Mouse (Mus musculus) lung, adult 18-20 months (tissue): ENCODE measurements at regions not wholly inside any gene's neighbourhood (a gene's known extent, or its start where the extent isn't known, plus 50 kb on each side); places are given as distances from the start of the nearest gene placed in this dataset.

Source experiments
- DNase-seq, 2 experiments: peaks; one replicate each; pipeline ENCODE4 v3.0.0; 2022; ENCODE audit warnings: mixed read lengths in 2 of 2

GRCm38 (mm10) chr5:118428323-118429095 is 132.0 kb upstream of the Med13l start:
- no peak for DNase-seq

DNA sequence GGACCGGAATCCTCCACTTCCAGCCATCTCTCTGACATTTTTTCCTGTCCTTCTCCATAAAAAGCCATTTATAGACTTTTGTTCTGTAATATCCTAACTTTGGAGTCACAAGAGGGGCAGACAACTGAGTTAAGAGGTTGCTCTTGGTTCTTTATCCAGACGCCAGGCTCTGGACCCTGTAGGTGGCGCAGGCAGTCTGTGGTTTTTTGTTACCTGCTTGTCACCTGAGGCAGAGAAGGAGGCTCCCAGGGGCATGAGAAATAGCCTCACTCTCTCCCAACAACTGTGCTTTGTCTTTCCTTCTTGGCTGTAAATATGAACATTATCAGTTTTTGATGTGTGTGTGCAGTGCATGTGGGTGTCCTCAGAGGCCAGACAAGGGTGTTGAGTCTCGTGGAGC is 126.9 kb upstream of the Med13l start:
- DNase-seq: no peak

DNA sequence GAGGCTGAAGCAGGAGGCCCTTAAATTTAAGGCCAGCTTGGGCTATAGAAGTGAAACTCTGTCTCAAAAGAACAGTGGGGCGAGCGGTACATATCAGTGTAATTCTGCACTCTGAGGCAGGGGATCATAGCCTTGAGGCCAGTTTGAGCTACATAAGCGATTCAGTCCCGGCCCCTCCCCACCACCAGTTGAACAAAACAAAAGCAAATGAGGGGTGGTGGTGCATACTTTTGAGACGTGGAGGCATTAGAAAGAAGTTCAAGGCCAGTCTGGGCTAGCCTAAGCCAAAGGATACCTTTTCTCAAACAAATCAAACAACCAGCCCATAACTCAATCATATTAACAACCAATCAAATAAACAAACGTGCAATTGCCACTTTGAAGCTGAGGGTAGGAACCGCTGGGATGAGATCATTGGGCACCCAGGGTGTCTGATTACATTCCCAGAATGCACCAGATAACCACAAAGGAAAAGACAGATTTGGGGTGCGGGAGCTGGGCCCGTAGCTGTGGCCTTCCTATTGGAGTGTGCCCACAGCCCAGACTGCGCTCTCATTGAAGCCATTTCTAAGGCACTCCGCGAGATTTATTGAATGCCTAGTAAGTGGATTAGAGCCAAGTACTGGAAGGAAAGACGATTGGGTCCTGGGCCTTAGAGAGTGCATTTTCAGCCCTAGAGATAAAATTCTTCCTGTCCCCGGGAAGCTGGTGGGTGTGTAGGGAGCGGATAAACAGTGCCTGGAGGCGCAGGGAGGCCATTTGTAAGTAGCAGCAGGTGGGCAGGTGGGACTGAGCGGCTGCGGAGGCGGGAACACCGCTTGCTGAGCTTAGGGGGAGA is 125.5 kb upstream of the Med13l start:
- no peak for DNase-seq

GRCm38 (mm10) chr5:118435556-118435950 is 124.9 kb upstream of the Med13l start:
- DNase-seq: no peak

DNA sequence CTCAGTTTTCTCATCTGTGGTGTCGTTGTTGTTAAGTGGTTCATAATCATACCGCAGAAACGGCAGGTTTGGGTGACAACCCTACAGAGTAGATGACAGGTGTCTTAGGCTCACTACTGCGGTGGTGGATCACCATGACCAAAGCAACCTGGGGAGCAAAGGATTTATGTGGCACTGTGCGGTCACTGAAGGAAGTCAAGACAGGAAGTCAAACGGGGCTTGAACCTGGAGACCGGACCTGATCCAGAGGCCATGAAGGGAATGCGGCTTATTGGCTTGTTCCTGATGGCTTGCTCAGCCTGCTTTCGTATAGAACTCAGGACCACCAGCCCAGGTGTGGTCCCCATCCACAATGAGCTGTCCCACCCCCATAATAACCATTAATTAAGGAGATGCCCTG is 124.4 kb upstream of the Med13l start:
- DNase-seq: no peak

DNA sequence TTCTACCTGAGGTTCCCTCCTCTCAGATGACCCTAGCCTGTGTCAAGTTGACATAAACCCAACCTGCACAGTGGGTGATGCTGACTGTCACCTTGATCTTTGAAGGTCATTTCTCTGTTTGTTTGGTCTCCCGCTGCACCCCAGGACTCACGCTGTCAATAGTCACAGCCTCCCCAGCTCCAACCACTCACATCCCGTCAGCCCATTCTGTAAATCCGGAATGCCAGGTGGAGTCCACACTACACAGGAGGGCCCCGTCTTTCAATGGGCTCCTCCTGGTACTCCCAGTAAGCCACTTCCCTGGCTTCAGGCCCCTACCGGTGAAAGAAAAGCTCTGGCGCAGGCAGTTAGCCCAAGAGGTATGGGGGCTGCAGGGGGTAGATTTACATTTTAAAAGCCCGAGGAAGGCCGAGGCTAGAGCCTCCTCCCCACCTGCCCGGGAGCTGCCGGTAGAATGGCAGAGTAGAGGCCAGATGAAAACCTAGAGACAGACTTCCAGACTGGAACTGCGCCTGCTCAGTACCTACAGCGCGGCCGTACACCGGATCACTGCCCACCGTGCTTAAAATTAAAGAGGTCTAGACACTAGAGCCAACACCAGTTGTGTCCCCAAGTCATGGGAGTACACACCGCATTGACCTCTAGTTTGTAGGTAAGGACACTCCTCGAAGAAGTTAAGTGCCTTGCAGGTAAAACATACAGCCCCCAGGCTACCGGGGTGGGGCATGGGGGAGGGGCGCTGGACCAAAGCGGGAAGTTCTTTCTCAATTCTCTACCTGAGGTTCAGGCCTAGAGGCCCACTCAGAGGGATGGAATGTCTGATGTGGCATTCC is 123.8 kb upstream of the Med13l start:
- no peak for DNase-seq

- no peak for DNase-seq
Measured at GRCm38 (mm10) chr5:118437307-118437610, 123.2 kb upstream of the Med13l start.

- no peak for DNase-seq
Measured at GRCm38 (mm10) chr5:118438016-118438415, 122.5 kb upstream of the Med13l start.

- no peak for DNase-seq
Measured at GRCm38 (mm10) chr5:118444538-118445251, 115.8 kb upstream of the Med13l start.

DNA sequence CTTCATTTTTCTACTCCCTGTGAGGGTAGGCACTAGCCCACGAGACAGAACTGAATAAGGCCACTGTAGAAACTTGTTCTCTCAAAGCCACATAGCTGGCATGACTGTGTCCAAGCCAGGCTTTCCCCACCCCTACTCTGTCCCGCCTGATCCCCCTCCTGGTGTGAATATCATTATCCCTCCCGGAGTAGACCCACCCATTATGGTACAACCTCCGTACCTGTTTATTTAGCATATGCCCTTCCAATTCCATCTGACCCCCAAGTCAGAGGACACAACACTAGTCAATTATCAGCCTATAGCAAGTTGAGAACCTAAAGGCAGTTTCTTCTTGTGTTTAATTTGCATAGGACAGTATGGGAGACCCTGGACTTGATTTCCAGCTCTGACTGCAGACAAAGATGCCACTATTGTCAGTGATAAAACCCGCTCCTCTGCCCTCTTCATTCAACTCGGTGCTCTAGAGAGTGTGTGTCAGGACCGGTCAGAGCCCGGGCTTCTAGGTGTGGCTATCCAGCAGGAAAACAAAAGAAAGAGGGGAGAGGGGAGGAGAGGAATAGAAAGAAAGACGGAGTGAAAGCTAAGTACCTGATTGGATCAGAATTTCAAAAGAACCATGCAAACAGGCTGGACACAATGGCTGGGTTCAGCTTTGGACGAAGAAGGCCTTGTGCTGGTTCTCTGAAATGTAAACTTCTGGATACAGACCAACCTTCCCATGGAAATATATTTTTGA is 115.1 kb upstream of the Med13l start:
- no peak for DNase-seq

DNA sequence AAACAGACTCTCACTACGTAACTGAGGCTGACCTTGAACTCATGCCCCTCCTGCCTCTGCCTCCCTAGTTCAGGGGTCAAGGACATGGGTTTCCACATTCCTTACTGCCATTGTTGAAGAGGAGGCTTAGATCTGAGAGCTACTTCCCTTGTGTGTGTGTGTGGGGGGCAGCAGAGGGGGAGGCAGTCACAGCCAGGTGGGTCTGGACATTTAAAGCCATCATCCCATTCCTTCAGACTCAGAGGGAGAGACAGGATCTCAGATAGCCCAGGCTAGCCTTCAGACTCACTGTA is 114.5 kb upstream of the Med13l start:
- DNase-seq: no peak

GRCm38 (mm10) chr5:118446878-118447277 is 113.6 kb upstream of the Med13l start:
- peak in 1 of 2 experiments; percentile 41 for DNase-seq

GRCm38 (mm10) chr5:118447366-118447765 is 113.1 kb upstream of the Med13l start:
- no peak for DNase-seq

DNA sequence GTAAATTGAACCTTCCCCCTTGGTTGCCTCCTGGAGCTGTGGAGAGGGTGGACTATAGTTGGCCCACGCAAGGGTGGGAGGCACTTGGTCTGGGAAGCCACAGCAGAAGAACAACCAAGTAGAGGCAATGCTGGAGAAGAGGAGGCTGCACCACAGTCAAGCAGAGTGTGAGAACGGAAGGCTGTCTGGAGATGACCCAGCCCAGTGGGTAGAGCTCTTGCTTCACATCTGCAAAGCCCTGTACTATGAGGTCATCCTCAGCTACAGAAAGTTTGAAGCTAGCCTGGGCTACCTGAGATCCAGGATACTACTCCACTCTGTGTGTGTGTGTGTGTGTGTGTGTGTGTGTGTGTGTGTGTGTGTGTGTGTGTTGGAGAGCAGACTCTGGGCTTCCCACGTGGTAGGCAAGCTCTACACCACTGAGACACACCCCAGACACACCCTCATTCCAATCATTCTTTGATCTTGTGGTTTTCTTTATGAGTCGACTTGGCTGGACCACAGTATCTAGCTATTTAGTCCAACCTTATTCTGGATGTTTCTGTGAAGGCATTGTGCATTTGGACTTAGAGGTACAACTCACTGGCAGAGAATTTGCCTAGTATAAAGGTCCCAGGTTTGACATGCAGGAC is 111.5 kb upstream of the Med13l start:
- DNase-seq: no peak

- no peak for DNase-seq
Measured at GRCm38 (mm10) chr5:118449893-118450292, 110.6 kb upstream of the Med13l start.

- DNase-seq: no peak
Measured at GRCm38 (mm10) chr5:118452052-118452451, 108.4 kb upstream of the Med13l start.

GRCm38 (mm10) chr5:118454096-118454495 is 106.4 kb upstream of the Med13l start:
- no peak for DNase-seq

DNA sequence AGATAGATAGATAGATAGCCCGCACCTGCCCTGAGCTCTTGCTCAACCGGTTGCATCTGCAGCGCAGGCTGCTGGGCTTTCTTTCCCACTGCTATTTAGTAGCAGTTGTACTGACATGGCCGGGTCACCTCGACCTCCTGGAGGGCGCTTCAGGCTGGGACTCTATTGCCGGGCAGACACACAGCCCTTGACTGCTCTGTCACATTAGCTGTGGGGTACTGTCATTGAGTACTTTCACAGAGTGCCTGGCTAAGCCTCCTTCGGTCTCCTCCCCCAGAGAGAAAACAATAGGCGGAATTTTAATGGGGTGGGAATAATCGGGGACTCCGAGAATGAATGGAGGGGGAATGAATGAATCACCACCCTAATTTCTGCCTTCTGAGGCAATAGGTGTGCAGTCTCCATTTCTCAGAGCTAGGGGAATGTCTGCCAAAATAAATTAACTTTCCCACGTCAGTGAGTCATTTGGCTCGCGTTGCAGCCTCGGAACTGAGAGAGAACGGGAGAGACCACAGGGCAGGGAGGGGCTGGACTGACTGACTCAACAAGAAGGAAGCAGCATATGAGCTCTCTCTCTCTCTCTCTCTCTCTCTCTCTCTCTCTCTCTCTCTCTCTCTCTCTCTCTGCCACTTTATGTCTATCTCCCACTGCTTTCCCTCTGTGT is 101.6 kb upstream of the Med13l start:
- DNase-seq: peak; percentile 79 to 88

GRCm38 (mm10) chr5:118459391-118459792 is 101.1 kb upstream of the Med13l start:
- peak; percentile 33 to 60 for DNase-seq

- DNase-seq: no peak
Measured at GRCm38 (mm10) chr5:118461967-118462366, 98.5 kb upstream of the Med13l start.
